Mouse (Mus musculus) midbrain, embryonic 15.5 days (tissue): ENCODE results near the gene Rora. TPM values are rescaled to one million over a fixed set of nuclear protein-coding genes. Genes with fewer than 3 reads are reported as not detected.

Experiments
- ATAC-seq: fragments of 200-750 bp; cut with Nextera tagmentation; replicated peaks from 2 replicates; pipeline ENCODE4 v1.8.0; 2017; ENCODE audit warnings: moderate TSS enrichment
- H3K27ac ChIP-seq: fragments of 300-500 bp; sonication (generic); 2 replicates; pipeline ENCODE4 v1.5.1; 2015; ENCODE audit warnings: mild to moderate bottlenecking, inconsistent platforms
- H3K27me3 ChIP-seq: fragments of 300-500 bp; sonication (generic); replicated peaks from 2 replicates; pipeline ENCODE4 v1.6.1; 2015; ENCODE audit warnings: inconsistent platforms
- H3K36me3 ChIP-seq: fragments of 300-500 bp; sonication (generic); replicated peaks from 2 replicates; pipeline ENCODE4 v1.6.1; 2015; ENCODE audit warnings: inconsistent platforms
- H3K4me1 ChIP-seq: fragments of 300-500 bp; sonication (generic); 2 replicates; pipeline ENCODE4 v1.6.1; 2015; ENCODE audit warnings: inconsistent platforms
- H3K4me2 ChIP-seq: fragments of 300-500 bp; sonication (generic); 2 replicates; pipeline ENCODE4 v1.6.1; 2015; ENCODE audit warnings: inconsistent platforms, mild to moderate bottlenecking, moderate library complexity
- H3K4me3 ChIP-seq: fragments of 300-500 bp; sonication (generic); 2 replicates; pipeline ENCODE4 v1.5.1; 2015; ENCODE audit warnings: mild to moderate bottlenecking, inconsistent platforms
- H3K9ac ChIP-seq: fragments of 300-500 bp; sonication (generic); 2 replicates; pipeline ENCODE4 v1.6.1; 2015; ENCODE audit warnings: mild to moderate bottlenecking, inconsistent platforms
- H3K9me3 ChIP-seq: fragments of 300-500 bp; sonication (generic); 2 replicates; pipeline ENCODE4 v1.6.1; 2016; ENCODE audit warnings: inconsistent platforms
- WGBS: fragments of 180-500 bp; shearing (Covaris S2); methylation state at CpG from one replicate; pipeline ENCODE4 v1.1.7; 2015; ENCODE audit warnings: mixed read lengths; 5-methylcytosine and 5-hydroxymethylcytosine counted together
- polyA plus RNA-seq: library from polyadenylated mRNA; unstranded; fragments of >200 nt; fragmentation: Nextera tagmentation; extraction: Ambion mirVana; gene quantifications from 2 replicates; pipeline ENCODE4 v1.2.1, GENCODE M21; 2015

The Rora gene
- polyA plus RNA-seq, 1 experiment from 2014 or later: 43.9 TPM

GRCm38 (mm10) chr9:68656076-68656795 lies 2.6 kb downstream of the Rora start:
- Histone ChIP-seq H3K36me3 (no peaks in the 10 kb centered on the region), H3K4me3 (peak overlapping the region; percentile 73), H3K9me3 (no peaks in the 10 kb centered on the region), H3K27me3 (no peaks in the 10 kb centered on the region), H3K4me1 (peaks cover 32% of the 10 kb centered on the region), H3K9ac (peak overlapping the region; percentile 68; the same call in 1 of the 2 replicates), H3K27ac (no peak overlapping the region), H3K4me2 (peak overlapping the region; percentile 96)
- no peak for ATAC-seq
- WGBS: 47% methylated on average over 5 of the region's 5 CpGs

- H3K4me1 ChIP-seq: peaks cover 32% of the 10 kb centered on the region
- ATAC-seq: no peak
- no peaks in the 10 kb centered on the region for H3K36me3 ChIP-seq
- no peaks in the 10 kb centered on the region for H3K9me3 ChIP-seq
- no peak overlapping the region for H3K27ac ChIP-seq
- H3K4me3 ChIP-seq: no peak overlapping the region
- WGBS: 35% methylated on average over 6 of the region's 6 CpGs
- H3K27me3 ChIP-seq: no peaks in the 10 kb centered on the region
- H3K9ac ChIP-seq: no peak overlapping the region
- H3K4me2 ChIP-seq: no peak overlapping the region
Observed at GRCm38 (mm10) chr9:68656796-68657130, 3.2 kb downstream of the Rora start.

- Histone ChIP-seq H3K27me3 (no peaks in the 10 kb centered on the region), H3K9me3 (no peaks in the 10 kb centered on the region), H3K4me3 (no peak overlapping the region), H3K9ac (no peak overlapping the region), H3K36me3 (no peaks in the 10 kb centered on the region), H3K4me1 (peaks cover 9% of the 10 kb centered on the region; the same call in 1 of the 2 replicates), H3K4me2 (no peak overlapping the region), H3K27ac (no peak overlapping the region)
- WGBS: 86% methylated on average over 3 of the region's 3 CpGs
- ATAC-seq: no peak
Observed at GRCm38 (mm10) chr9:68670731-68671130, 17.1 kb downstream of the Rora start.

GRCm38 (mm10) chr9:68672459-68672858 lies 18.9 kb downstream of the Rora start:
- no peak overlapping the region for H3K4me2 ChIP-seq
- no peaks in the 10 kb centered on the region for H3K36me3 ChIP-seq
- ATAC-seq: no peak
- H3K9me3 ChIP-seq: no peaks in the 10 kb centered on the region
- no peak overlapping the region for H3K27ac ChIP-seq
- peaks cover 9% of the 10 kb centered on the region; the same call in 1 of the 2 replicates for H3K4me1 ChIP-seq
- no peak overlapping the region for H3K4me3 ChIP-seq
- no peak overlapping the region for H3K9ac ChIP-seq
- H3K27me3 ChIP-seq: no peaks in the 10 kb centered on the region
- WGBS: 51% methylated on average over 5 of the region's 5 CpGs

- no peak overlapping the region for H3K4me3 ChIP-seq
- no peaks in the 10 kb centered on the region for H3K36me3 ChIP-seq
- no peak overlapping the region for H3K4me2 ChIP-seq
- H3K27me3 ChIP-seq: no peaks in the 10 kb centered on the region
- peak; percentile 24; the same call in 1 of the 2 replicates for ATAC-seq
- no peak overlapping the region for H3K9ac ChIP-seq
- peaks cover 9% of the 10 kb centered on the region; the same call in 1 of the 2 replicates for H3K4me1 ChIP-seq
- H3K27ac ChIP-seq: no peak overlapping the region
- no peaks in the 10 kb centered on the region for H3K9me3 ChIP-seq
- WGBS: 75% methylated on average over 1 of the region's 1 CpGs
Observed at GRCm38 (mm10) chr9:68673221-68673620, 19.6 kb downstream of the Rora start.

GRCm38 (mm10) chr9:68679871-68680374 lies 26.3 kb downstream of the Rora start:
- no peaks in the 10 kb centered on the region for H3K9me3 ChIP-seq
- 87% methylated on average over 12 of the region's 12 CpGs for WGBS
- H3K4me1 ChIP-seq: peaks cover 17% of the 10 kb centered on the region
- H3K4me2 ChIP-seq: no peak overlapping the region
- H3K36me3 ChIP-seq: no peaks in the 10 kb centered on the region
- no peak overlapping the region for H3K27ac ChIP-seq
- H3K4me3 ChIP-seq: no peak overlapping the region
- ATAC-seq: no peak
- no peak overlapping the region for H3K9ac ChIP-seq
- no peaks in the 10 kb centered on the region for H3K27me3 ChIP-seq

- H3K4me1 ChIP-seq: peaks cover 45% of the 10 kb centered on the region
- no peak overlapping the region for H3K9ac ChIP-seq
- 0 out of 2 replicates have a peak overlapping the region, but pooled peaks have one; percentile 45 for H3K27ac ChIP-seq
- no peaks in the 10 kb centered on the region for H3K9me3 ChIP-seq
- ATAC-seq: peak; percentile 69; the same call in 1 of the 2 replicates
- 11% methylated on average over 3 of the region's 3 CpGs for whole genome bisulfite sequencing
- no peaks in the 10 kb centered on the region for H3K36me3 ChIP-seq
- no peak overlapping the region for H3K4me3 ChIP-seq
- no peaks in the 10 kb centered on the region for H3K27me3 ChIP-seq
- no peak overlapping the region for H3K4me2 ChIP-seq
Observed at GRCm38 (mm10) chr9:68683938-68684337, 30.4 kb downstream of the Rora start.

GRCm38 (mm10) chr9:68685562-68685961 lies 32.0 kb downstream of the Rora start:
- no peaks in the 10 kb centered on the region for H3K36me3 ChIP-seq
- WGBS: 16% methylated on average over 5 of the region's 5 CpGs
- H3K9ac ChIP-seq: no peak overlapping the region
- H3K4me1 ChIP-seq: peaks cover 45% of the 10 kb centered on the region
- H3K27ac ChIP-seq: peak overlapping the region; percentile 52; the same call in 1 of the 2 replicates
- H3K4me2 ChIP-seq: no peak overlapping the region
- no peak for ATAC-seq
- no peak overlapping the region for H3K4me3 ChIP-seq
- no peaks in the 10 kb centered on the region for H3K9me3 ChIP-seq
- no peaks in the 10 kb centered on the region for H3K27me3 ChIP-seq

- Histone ChIP-seq H3K9ac (no peak overlapping the region), H3K9me3 (no peaks in the 10 kb centered on the region), H3K4me2 (no peak overlapping the region), H3K4me1 (peaks cover 45% of the 10 kb centered on the region), H3K27me3 (no peaks in the 10 kb centered on the region), H3K27ac (no peak overlapping the region), H3K36me3 (no peaks in the 10 kb centered on the region), H3K4me3 (no peak overlapping the region)
- 16% methylated on average over 10 of the region's 10 CpGs for WGBS
- ATAC-seq: no peak
Observed at GRCm38 (mm10) chr9:68687251-68687874, 33.8 kb downstream of the Rora start.

- ATAC-seq: no peak
- H3K9me3 ChIP-seq: no peaks in the 10 kb centered on the region
- H3K27me3 ChIP-seq: no peaks in the 10 kb centered on the region
- no peak overlapping the region for H3K9ac ChIP-seq
- H3K36me3 ChIP-seq: no peaks in the 10 kb centered on the region
- no peak overlapping the region for H3K4me2 ChIP-seq
- 88% methylated on average over 2 of the region's 2 CpGs for WGBS
- H3K27ac ChIP-seq: no peak overlapping the region
- peaks cover 45% of the 10 kb centered on the region for H3K4me1 ChIP-seq
- no peak overlapping the region for H3K4me3 ChIP-seq
Observed at GRCm38 (mm10) chr9:68688151-68688550, 34.6 kb downstream of the Rora start.

- Histone ChIP-seq H3K27me3 (no peaks in the 10 kb centered on the region), H3K9me3 (no peaks in the 10 kb centered on the region), H3K9ac (no peak overlapping the region), H3K36me3 (no peaks in the 10 kb centered on the region), H3K4me3 (no peak overlapping the region), H3K4me1 (peaks cover 34% of the 10 kb centered on the region), H3K4me2 (no peak overlapping the region), H3K27ac (no peak overlapping the region)
- ATAC-seq: no peak
- WGBS: 36% methylated on average over 4 of the region's 4 CpGs
Observed at GRCm38 (mm10) chr9:68689351-68689750, 35.8 kb downstream of the Rora start.

GRCm38 (mm10) chr9:68694889-68695495 lies 41.4 kb downstream of the Rora start:
- WGBS: 39% methylated on average over 4 of the region's 4 CpGs
- no peak for ATAC-seq
- no peak overlapping the region for H3K4me3 ChIP-seq

More at GRCm38 (mm10) chr9:68694889-68695495, 41.4 kb downstream of the Rora start:
- H3K27me3 ChIP-seq: no peaks in the 10 kb centered on the region
- H3K4me2 ChIP-seq: no peak overlapping the region
- H3K4me1 ChIP-seq: peaks cover 7% of the 10 kb centered on the region; the same call in 1 of the 2 replicates
- no peak overlapping the region for H3K9ac ChIP-seq
- no peaks in the 10 kb centered on the region for H3K36me3 ChIP-seq
- H3K27ac ChIP-seq: no peak overlapping the region
- H3K9me3 ChIP-seq: no peaks in the 10 kb centered on the region
